In the genomic region with DNA sequence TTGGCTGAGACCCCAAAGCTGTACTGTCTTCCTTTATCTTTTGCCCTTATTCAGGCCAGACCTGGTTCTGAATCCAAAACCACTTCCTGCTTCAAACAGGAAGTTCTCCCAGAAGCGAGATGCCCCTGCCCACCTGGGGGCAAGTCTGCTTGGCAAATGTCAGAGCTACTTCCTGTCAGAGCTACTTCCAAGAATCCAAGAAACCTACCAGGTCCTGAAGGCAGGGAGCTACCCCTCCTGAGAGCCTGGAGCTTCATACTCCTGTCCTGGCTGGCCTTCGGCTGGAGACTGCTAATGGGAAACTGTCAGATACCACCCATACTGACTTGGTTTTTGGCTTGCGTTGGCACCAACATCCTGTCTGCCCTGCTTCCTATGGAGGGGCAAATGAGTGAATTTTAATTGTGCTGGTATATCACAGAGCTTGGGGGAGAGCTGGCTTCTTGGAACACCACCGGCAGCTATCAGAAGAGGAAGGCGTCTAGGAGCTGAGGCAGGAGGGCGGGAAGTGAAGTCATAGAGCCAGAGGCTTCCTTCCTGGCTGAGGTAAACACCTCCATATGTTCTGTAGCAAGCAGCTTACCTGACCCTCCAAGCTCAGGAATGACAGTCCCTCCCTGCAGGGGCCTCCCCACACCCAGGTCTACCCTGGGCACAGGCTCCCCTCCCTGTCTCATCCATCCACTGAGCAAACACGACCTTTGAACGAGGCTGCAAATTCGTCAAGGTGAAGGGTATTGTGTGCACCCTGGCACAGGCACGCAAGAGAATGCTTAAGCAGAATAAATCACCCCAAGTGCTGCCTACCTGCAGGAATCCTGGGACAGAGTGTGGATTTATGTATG, we compare ENCODE assay signal across 9 mouse cellular contexts. TPM values are rescaled to one million over a fixed set of nuclear protein-coding genes. Genes with fewer than 3 reads are reported as not detected.
DNase-seq lines count a peak whose midpoint lies in the region; ATAC-seq and TF ChIP-seq lines count a peak whose summit lies in the region.
"Had no signal": no experiment of that assay in that cellular context is flagged by ENCODE, and none has a peak within 500 bp of the region (broad histone marks: within the 10 kb centered on the region; RNA-seq: fewer than 3 reads in every experiment).

No protein-coding gene starts in this region.

- H3K27me3 ChIP-seq in heart, embryonic 10.5 days (ENCODE audit: insufficient read depth, poor library complexity, severe bottlenecking): no peaks in the 10 kb centered on the region
- no peaks in the 10 kb centered on the region for H3K27me3 ChIP-seq in intestine, postnatal 0 days (replicated peaks; ENCODE audit: control insufficient read depth, insufficient read depth, low read length)
- H3K27me3 ChIP-seq in stomach, embryonic 14.5 days (ENCODE audit: control insufficient read depth, insufficient read depth, low read length): no peaks in the 10 kb centered on the region
- H3K27me3 ChIP-seq in forebrain, postnatal 0 days (ENCODE audit: insufficient read depth, low read length): no peaks in the 10 kb centered on the region
- H3K27me3 ChIP-seq: liver, embryonic 13.5 days had no signal

- H3K4me1 ChIP-seq in heart, embryonic 10.5 days: peaks cover 53% of the 10 kb centered on the region
- H3K4me1 ChIP-seq in intestine, postnatal 0 days (replicated peaks; ENCODE audit: control insufficient read depth, insufficient read depth, low read length): peaks cover 14% of the 10 kb centered on the region
- peaks cover 14% of the 10 kb centered on the region; the same call in 1 of the 2 replicates for H3K4me1 ChIP-seq in stomach, embryonic 14.5 days (ENCODE audit: control insufficient read depth, insufficient read depth, low read length)
- H3K4me1 ChIP-seq in forebrain, postnatal 0 days (ENCODE audit: insufficient read depth): peaks cover under 1% of the 10 kb centered on the region; the same call in 1 of the 2 replicates

- peak; percentile 74 for DNase-seq in heart, embryonic 10.5 days (ENCODE audit: low spot score)
- DNase-seq in heart, adult 8-10 months (ENCODE audit: low spot score): no peak
- no peak for DNase-seq in forebrain, postnatal 0 days
- DNase-seq in embryo, embryonic 10.5 days (ENCODE audit: low spot score): no peak
- DNase-seq in adrenal gland, adult 2 months: no peak
- DNase-seq: liver, embryonic 13.5 days had no signal

- no peak for TF ChIP-seq CTCF in intestine, postnatal 0 days (IDR thresholded peaks at IDR 0.05; ENCODE audit: low read depth)
- no peak for TF ChIP-seq CTCF in forebrain, postnatal 0 days (IDR thresholded peaks at IDR 0.05; ENCODE audit: low read depth)

- no peak overlapping the region for H3K4me2 ChIP-seq in intestine, postnatal 0 days (replicated peaks; ENCODE audit: low read depth)
- no peak overlapping the region for H3K4me2 ChIP-seq in stomach, embryonic 14.5 days (replicated peaks; ENCODE audit: low read depth, low read length)
- no peak overlapping the region for H3K4me2 ChIP-seq in forebrain, postnatal 0 days (ENCODE audit: low read depth)
- H3K4me2 ChIP-seq: liver, embryonic 13.5 days had no signal

- no peak overlapping the region for H3K4me3 ChIP-seq in heart, embryonic 10.5 days
- H3K4me3 ChIP-seq in intestine, postnatal 0 days (ENCODE audit: low read depth, low read length): no peak overlapping the region
- H3K4me3 ChIP-seq in stomach, embryonic 14.5 days (ENCODE audit: low read depth, low read length): no peak overlapping the region
- no peak overlapping the region for H3K4me3 ChIP-seq in forebrain, postnatal 0 days (ENCODE audit: low read depth, low read length)
- H3K4me3 ChIP-seq: liver, embryonic 13.5 days had no signal

- no peak overlapping the region for H3K9ac ChIP-seq in intestine, postnatal 0 days (ENCODE audit: low read depth, low read length)
- H3K9ac ChIP-seq in stomach, embryonic 14.5 days (replicated peaks; ENCODE audit: low read depth, low read length): no peak overlapping the region
- no peak overlapping the region for H3K9ac ChIP-seq in forebrain, postnatal 0 days
- H3K9ac ChIP-seq: liver, embryonic 13.5 days had no signal

- H3K27ac ChIP-seq in heart, embryonic 10.5 days: peak overlapping the region; percentile 72
- peak overlapping the region; percentile 30 for H3K27ac ChIP-seq in intestine, postnatal 0 days (ENCODE audit: low read depth, low read length)
- peak overlapping the region; percentile 76; the same call in 1 of the 2 replicates for H3K27ac ChIP-seq in stomach, embryonic 14.5 days (ENCODE audit: low read length)
- H3K27ac ChIP-seq in forebrain, postnatal 0 days (ENCODE audit: low read depth, low read length): no peak overlapping the region
- H3K27ac ChIP-seq: liver, embryonic 13.5 days had no signal

- peak; percentile 54 for ATAC-seq in CD4-positive, CD25-positive, alpha-beta regulatory T cell, adult 4 months
- peak; percentile 82 for ATAC-seq in intestine, postnatal 0 days
- peak; percentile 33; the same call in 1 of the 2 replicates for ATAC-seq in stomach, embryonic 14.5 days (ENCODE audit: insufficient number of reproducible peaks, insufficient read depth, low FRiP score, low read depth)
- ATAC-seq in forebrain, postnatal 0 days: no peak

- H3K9me3 ChIP-seq in heart, embryonic 10.5 days: no peaks in the 10 kb centered on the region
- H3K9me3 ChIP-seq in intestine, postnatal 0 days (ENCODE audit: control insufficient read depth): no peaks in the 10 kb centered on the region
- H3K9me3 ChIP-seq in stomach, embryonic 14.5 days (ENCODE audit: control insufficient read depth, low read depth, low read length): no peaks in the 10 kb centered on the region
- no peaks in the 10 kb centered on the region for H3K9me3 ChIP-seq in forebrain, postnatal 0 days (ENCODE audit: low read length)
- H3K9me3 ChIP-seq: liver, embryonic 13.5 days had no signal

- 65% methylated on average over 10 of the region's 10 CpGs for WGBS in heart, embryonic 10.5 days
- WGBS in intestine, postnatal 0 days: 30% methylated on average over 10 of the region's 10 CpGs
- 39% methylated on average over 10 of the region's 10 CpGs for WGBS in stomach, embryonic 14.5 days
- WGBS in forebrain, postnatal 0 days: 75% methylated on average over 10 of the region's 10 CpGs

- H3K36me3 ChIP-seq in heart, embryonic 10.5 days: no peaks in the 10 kb centered on the region
- H3K36me3 ChIP-seq in intestine, postnatal 0 days (ENCODE audit: control insufficient read depth, insufficient read depth): no peaks in the 10 kb centered on the region
- H3K36me3 ChIP-seq in stomach, embryonic 14.5 days (ENCODE audit: control insufficient read depth, insufficient read depth, low read length): no peaks in the 10 kb centered on the region
- H3K36me3 ChIP-seq in forebrain, postnatal 0 days (ENCODE audit: insufficient read depth): no peaks in the 10 kb centered on the region
- H3K36me3 ChIP-seq: liver, embryonic 13.5 days had no signal

RNA-seq across cellular contexts. Expression of a gene that starts 17.1 kb away (rescaled TPM):
- 77.8 and 153 TPM in 2 replicates for polyA plus RNA-seq in heart, embryonic 10.5 days (2016; fragmentation: Nextera tagmentation; extraction: Ambion mirVana)
- total RNA-seq in heart, adult 8-10 months (2022): 100 to 1,000 TPM in 1 of 4 experiments, 10 to 100 TPM in 3; 82.0 to 100 (median 95.6) TPM
- polyA plus RNA-seq in CD4-positive, CD25-positive, alpha-beta regulatory T cell, adult 4 months (2017; shearing (Covaris generic)): 1 to 10 TPM; 2.1 to 2.4 TPM
- 13.0 and 13.6 TPM in 2 replicates for polyA plus RNA-seq in intestine, postnatal 0 days (2015; fragmentation: Nextera tagmentation; extraction: Ambion mirVana)
- polyA plus RNA-seq in stomach, embryonic 14.5 days (2014; fragmentation: Nextera tagmentation; extraction: Ambion mirVana): 10.7 and 11.0 TPM in 2 replicates
- 28.6 and 29.0 TPM in 2 replicates for total RNA-seq in forebrain, postnatal 0 days (2014; rRNA removed)
- polyA plus RNA-seq in forebrain, postnatal 0 days (2015; fragmentation: Nextera tagmentation; extraction: Ambion mirVana): 16.3 and 18.3 TPM in 2 replicates
- total RNA-seq in adrenal gland, adult 2 months (2021): 10 to 100 TPM; 10.6 to 14.3 TPM
- polyA plus RNA-seq in adrenal gland, adult 2 months (2012; rRNA removed): 3.8 and 4.1 TPM in 2 replicates

RNA-seq across cellular contexts. Expression of a gene that starts 49.7 kb away (rescaled TPM):
- 59.8 and 101 TPM in 2 replicates for polyA plus RNA-seq in heart, embryonic 10.5 days (2016; fragmentation: Nextera tagmentation; extraction: Ambion mirVana)
- 10 to 100 TPM; 34.3 to 54.4 (median 46.8) TPM for total RNA-seq in heart, adult 8-10 months (2022)
- polyA plus RNA-seq in CD4-positive, CD25-positive, alpha-beta regulatory T cell, adult 4 months (2017; shearing (Covaris generic)): 1 to 10 TPM; 1.3 to 1.7 TPM
- 17.0 and 19.2 TPM in 2 replicates for polyA plus RNA-seq in intestine, postnatal 0 days (2015; fragmentation: Nextera tagmentation; extraction: Ambion mirVana)
- 29.5 and 31.5 TPM in 2 replicates for polyA plus RNA-seq in stomach, embryonic 14.5 days (2014; fragmentation: Nextera tagmentation; extraction: Ambion mirVana)
- total RNA-seq in forebrain, postnatal 0 days (2014; rRNA removed): 50.8 and 53.8 TPM in 2 replicates
- 48.1 and 49.9 TPM in 2 replicates for polyA plus RNA-seq in forebrain, postnatal 0 days (2015; fragmentation: Nextera tagmentation; extraction: Ambion mirVana)
- 10 to 100 TPM; 18.9 to 21.6 TPM for total RNA-seq in adrenal gland, adult 2 months (2021)
- 13.1 and 14.2 TPM in 2 replicates for polyA plus RNA-seq in adrenal gland, adult 2 months (2012; rRNA removed)
